Mouse (Mus musculus) regulatory T cell (primary cell): ENCODE results near the gene Sult1b1.
"Not testable (repeated sequence)": the region's sequence is repeated elsewhere in the genome, so short reads cannot be mapped to it uniquely, and the experiment has no call there.

ENCODE experiments used
- in situ Hi-C: fragments of 300-600 bp; cut with MboI, MseI; formaldehyde crosslinking; loops from one replicate; pipeline ENCODE4 v1.15.1; 2025; ENCODE audit warnings: high pct_unique_total_duplicates

Gene Sult1b1

GRCm38 (mm10) chr5:87538111-87538510 lies at the start of gene Sult1b1:
Gene Sult1b1, minus strand, starts transcription at chr5:87538195.
- in situ Hi-C loops, result no loop called here

- in situ Hi-C loops, result no loop called here
Measured at GRCm38 (mm10) chr5:87580389-87580788, 42.4 kb upstream of the Sult1b1 start.

GRCm38 (mm10) chr5:87574174-87574573 lies 36.2 kb upstream of the Sult1b1 start:
- in situ Hi-C loops, result no loop called here

- in situ Hi-C loops, result no loop called here
Measured at GRCm38 (mm10) chr5:87573490-87573889, 35.5 kb upstream of the Sult1b1 start.

GRCm38 (mm10) chr5:87572781-87573180 lies 34.8 kb upstream of the Sult1b1 start:
- in situ Hi-C loops, result no loop called here

- in situ Hi-C loops, result no loop called here
Measured at GRCm38 (mm10) chr5:87568845-87569244, 30.9 kb upstream of the Sult1b1 start, which contains the start of gene Sult1d1. Gene Sult1d1, minus strand, starts transcription at chr5:87569027.

- in situ Hi-C loops, result no loop called here
Measured at GRCm38 (mm10) chr5:87567306-87567705, 29.3 kb upstream of the Sult1b1 start.

- in situ Hi-C loops, result no loop called here
Measured at GRCm38 (mm10) chr5:87562966-87563365, 25.0 kb upstream of the Sult1b1 start.

GRCm38 (mm10) chr5:87562526-87562925 lies 24.5 kb upstream of the Sult1b1 start:
- in situ Hi-C loops, result no loop called here

- in situ Hi-C loops, result no loop called here
Measured at GRCm38 (mm10) chr5:87560145-87560544, 22.1 kb upstream of the Sult1b1 start.

- in situ Hi-C loops, result no loop called here
Measured at GRCm38 (mm10) chr5:87550935-87551334, 12.9 kb upstream of the Sult1b1 start.

- in situ Hi-C loops, result no loop called here
Measured at GRCm38 (mm10) chr5:87535994-87536644, 1.9 kb downstream of the Sult1b1 start.

GRCm38 (mm10) chr5:87532288-87532687 lies 5.7 kb downstream of the Sult1b1 start:
- in situ Hi-C loops, result no loop called here

GRCm38 (mm10) chr5:87523561-87523960 lies 14.4 kb downstream of the Sult1b1 start:
- in situ Hi-C loops, result not testable (repeated sequence)

GRCm38 (mm10) chr5:87505776-87506458 lies 32.1 kb downstream of the Sult1b1 start:
- in situ Hi-C loops, result no loop called here

GRCm38 (mm10) chr5:87502687-87503086 lies 35.3 kb downstream of the Sult1b1 start:
- in situ Hi-C loops, result no loop called here

GRCm38 (mm10) chr5:87499341-87499740 lies 38.7 kb downstream of the Sult1b1 start:
- in situ Hi-C loops, result no loop called here

GRCm38 (mm10) chr5:87498936-87499335 lies 39.1 kb downstream of the Sult1b1 start:
- in situ Hi-C loops, result no loop called here

- in situ Hi-C loops, result no loop called here
Measured at GRCm38 (mm10) chr5:87490771-87491170, 47.2 kb downstream of the Sult1b1 start, which contains the start of gene Ugt2a1. Gene Ugt2a1, minus strand, starts transcription at chr5:87490871.

- in situ Hi-C loops, result not testable (repeated sequence)
Measured at GRCm38 (mm10) chr5:87486706-87487105, 51.3 kb downstream of the Sult1b1 start, which contains the start of gene Gm43638. Gene Gm43638, minus strand, starts transcription at chr5:87486806.

- in situ Hi-C loops, result no loop called here
Measured at GRCm38 (mm10) chr5:87482160-87482559, 55.8 kb downstream of the Sult1b1 start, which contains the start of gene Ugt2a2. Gene Ugt2a2, minus strand, starts transcription at chr5:87482260.
